Mouse (Mus musculus): ENCODE results near the gene Snd1. TPM values are rescaled to one million over a fixed set of nuclear protein-coding genes. Genes with fewer than 3 reads are reported as not detected.

Snd1 gene
- polyA plus RNA-seq, 1 experiment: 62.1 TPM

GRCm38 (mm10) chr6:28783082-28783647 lies 308.2 kb downstream of the Snd1 start:
- Histone ChIP-seq H3K4me3 (ENCODE audit: insufficient read depth, low read length) (no peak overlapping the region), H3K27ac (ENCODE audit: insufficient read depth, low read length) (no peak overlapping the region), H3K4me1 (ENCODE audit: control insufficient read depth, insufficient read depth, low read length) (peaks cover 8% of the 10 kb centered on the region)
- TF ChIP-seq POLR2A (IDR thresholded peaks at IDR 0.05; ENCODE audit: extremely low read depth, insufficient read depth, low read length) (no peak), CTCF (IDR thresholded peaks at IDR 0.05; ENCODE audit: extremely low read depth, insufficient read depth, low read length) (no peak)

- H3K4me1 ChIP-seq (ENCODE audit: control insufficient read depth, insufficient read depth, low read length): peaks cover 8% of the 10 kb centered on the region
- H3K4me3 ChIP-seq (ENCODE audit: insufficient read depth, low read length): no peak overlapping the region
- TF ChIP-seq CTCF (IDR thresholded peaks at IDR 0.05; ENCODE audit: extremely low read depth, insufficient read depth, low read length): no peak
- TF ChIP-seq POLR2A (IDR thresholded peaks at IDR 0.05; ENCODE audit: extremely low read depth, insufficient read depth, low read length): no peak
- H3K27ac ChIP-seq (ENCODE audit: insufficient read depth, low read length): no peak overlapping the region
Measured at GRCm38 (mm10) chr6:28783953-28784352, 309.0 kb downstream of the Snd1 start.

DNA sequence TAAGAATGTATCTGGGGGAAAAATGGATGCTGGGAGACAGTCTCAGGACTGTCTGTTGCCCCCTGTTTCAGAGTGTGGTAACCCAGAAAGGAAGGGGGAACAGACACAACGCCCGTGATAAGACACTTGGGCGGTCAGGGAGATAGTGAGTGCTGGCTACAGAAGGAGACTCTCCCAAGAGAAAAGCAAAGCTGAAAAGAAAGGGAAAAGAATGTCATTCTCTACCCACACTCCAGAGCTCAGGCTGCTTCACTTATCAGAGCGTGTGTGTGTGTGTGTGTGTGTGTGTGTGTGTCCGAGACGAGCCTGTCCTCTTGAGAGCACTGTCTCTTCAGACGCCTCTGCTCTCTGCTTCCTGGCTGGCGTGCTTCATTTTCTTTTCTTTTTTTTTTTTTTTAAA lies 310.8 kb downstream of the Snd1 start:
- Histone ChIP-seq H3K4me3 (ENCODE audit: insufficient read depth, low read length) (no peak overlapping the region), H3K4me1 (ENCODE audit: control insufficient read depth, insufficient read depth, low read length) (peaks cover 12% of the 10 kb centered on the region), H3K27ac (ENCODE audit: insufficient read depth, low read length) (no peak overlapping the region)
- TF ChIP-seq CTCF (IDR thresholded peaks at IDR 0.05; ENCODE audit: extremely low read depth, insufficient read depth, low read length) (no peak), POLR2A (IDR thresholded peaks at IDR 0.05; ENCODE audit: extremely low read depth, insufficient read depth, low read length) (no peak)

GRCm38 (mm10) chr6:28787133-28787532 lies 312.2 kb downstream of the Snd1 start:
- TF ChIP-seq POLR2A (IDR thresholded peaks at IDR 0.05; ENCODE audit: extremely low read depth, insufficient read depth, low read length) (no peak), CTCF (IDR thresholded peaks at IDR 0.05; ENCODE audit: extremely low read depth, insufficient read depth, low read length) (no peak)
- peaks cover 12% of the 10 kb centered on the region for H3K4me1 ChIP-seq (ENCODE audit: control insufficient read depth, insufficient read depth, low read length)
- no peak overlapping the region for H3K27ac ChIP-seq (ENCODE audit: insufficient read depth, low read length)
- no peak overlapping the region for H3K4me3 ChIP-seq (ENCODE audit: insufficient read depth, low read length)

GRCm38 (mm10) chr6:28789685-28790084 lies 314.7 kb downstream of the Snd1 start:
- Histone ChIP-seq H3K4me1 (ENCODE audit: control insufficient read depth, insufficient read depth, low read length) (peaks cover 8% of the 10 kb centered on the region), H3K27ac (ENCODE audit: insufficient read depth, low read length) (no peak overlapping the region), H3K4me3 (ENCODE audit: insufficient read depth, low read length) (no peak overlapping the region)
- no peak for TF ChIP-seq POLR2A (IDR thresholded peaks at IDR 0.05; ENCODE audit: extremely low read depth, insufficient read depth, low read length)
- TF ChIP-seq CTCF (IDR thresholded peaks at IDR 0.05; ENCODE audit: extremely low read depth, insufficient read depth, low read length): no peak

DNA sequence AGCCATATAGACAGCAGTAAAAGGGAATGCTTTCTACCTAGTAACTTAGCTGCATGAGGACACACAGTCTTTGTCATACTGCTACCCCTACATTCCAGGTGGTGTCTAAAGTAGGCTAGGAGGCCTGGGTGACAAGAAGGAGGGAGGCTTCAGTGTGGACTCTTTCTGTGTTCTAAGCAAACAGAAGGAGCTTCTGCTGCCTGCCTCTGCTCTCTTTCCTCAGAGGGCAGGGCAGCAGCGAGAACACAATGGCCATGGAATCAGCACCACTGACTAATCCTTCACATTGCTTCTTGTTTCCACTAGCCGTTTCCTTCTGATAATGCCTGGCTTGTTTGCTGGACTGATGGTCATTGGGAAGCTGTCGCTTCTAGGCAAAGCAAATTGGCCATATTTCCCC lies 316.2 kb downstream of the Snd1 start:
- Histone ChIP-seq H3K4me1 (ENCODE audit: control insufficient read depth, insufficient read depth, low read length) (peaks cover 8% of the 10 kb centered on the region), H3K4me3 (ENCODE audit: insufficient read depth, low read length) (no peak overlapping the region), H3K27ac (ENCODE audit: insufficient read depth, low read length) (no peak overlapping the region)
- TF ChIP-seq POLR2A (IDR thresholded peaks at IDR 0.05; ENCODE audit: extremely low read depth, insufficient read depth, low read length) (no peak), CTCF (IDR thresholded peaks at IDR 0.05; ENCODE audit: extremely low read depth, insufficient read depth, low read length) (no peak)

DNA sequence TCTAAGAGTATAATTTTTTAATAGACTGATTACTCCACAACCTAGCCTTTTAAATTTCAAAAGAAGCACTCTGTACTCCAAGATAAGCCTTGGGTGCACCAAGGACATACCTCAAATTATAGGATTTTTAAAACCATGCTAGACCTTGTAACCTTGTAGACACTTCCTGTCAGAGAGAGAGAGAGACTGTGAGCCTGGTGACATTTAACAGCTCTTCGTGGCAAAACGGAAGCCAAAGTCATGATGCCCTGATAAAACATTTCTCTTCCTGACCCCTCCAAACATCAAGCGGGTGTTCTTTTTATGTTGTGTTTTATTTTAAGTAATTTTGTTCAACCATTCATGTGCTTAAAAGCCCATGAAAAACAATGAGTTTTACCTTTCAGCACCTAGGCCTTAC lies 316.9 kb downstream of the Snd1 start:
- H3K4me1 ChIP-seq (ENCODE audit: control insufficient read depth, insufficient read depth, low read length): peaks cover 8% of the 10 kb centered on the region
- no peak overlapping the region for H3K4me3 ChIP-seq (ENCODE audit: insufficient read depth, low read length)
- TF ChIP-seq POLR2A (IDR thresholded peaks at IDR 0.05; ENCODE audit: extremely low read depth, insufficient read depth, low read length) (no peak), CTCF (IDR thresholded peaks at IDR 0.05; ENCODE audit: extremely low read depth, insufficient read depth, low read length) (no peak)
- H3K27ac ChIP-seq (ENCODE audit: insufficient read depth, low read length): no peak overlapping the region

DNA sequence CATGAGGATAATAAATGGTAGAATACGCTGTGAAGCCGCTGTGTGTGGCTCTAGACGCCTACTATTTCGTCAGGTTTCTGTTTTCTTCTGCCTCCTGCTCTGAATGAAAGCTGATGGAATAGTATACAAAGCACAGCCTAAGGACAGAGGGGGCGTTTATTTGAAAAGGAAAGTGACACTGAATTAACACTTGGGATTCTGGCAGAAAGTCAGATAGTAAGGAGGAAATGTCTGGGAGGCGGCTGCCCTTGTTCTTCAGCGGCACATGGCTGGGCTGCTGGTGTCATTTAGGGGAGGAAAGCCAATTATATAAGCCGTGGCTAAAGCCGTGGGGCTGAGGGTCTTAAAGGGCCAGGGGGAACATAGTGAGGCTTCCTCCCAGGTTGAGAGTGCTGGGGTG lies 320.4 kb downstream of the Snd1 start:
- Histone ChIP-seq H3K4me3 (ENCODE audit: insufficient read depth, low read length) (no peak overlapping the region), H3K4me1 (ENCODE audit: control insufficient read depth, insufficient read depth, low read length) (peaks cover 4% of the 10 kb centered on the region), H3K27ac (ENCODE audit: insufficient read depth, low read length) (no peak overlapping the region)
- TF ChIP-seq POLR2A (IDR thresholded peaks at IDR 0.05; ENCODE audit: extremely low read depth, insufficient read depth, low read length) (no peak), CTCF (IDR thresholded peaks at IDR 0.05; ENCODE audit: extremely low read depth, insufficient read depth, low read length) (no peak)

DNA sequence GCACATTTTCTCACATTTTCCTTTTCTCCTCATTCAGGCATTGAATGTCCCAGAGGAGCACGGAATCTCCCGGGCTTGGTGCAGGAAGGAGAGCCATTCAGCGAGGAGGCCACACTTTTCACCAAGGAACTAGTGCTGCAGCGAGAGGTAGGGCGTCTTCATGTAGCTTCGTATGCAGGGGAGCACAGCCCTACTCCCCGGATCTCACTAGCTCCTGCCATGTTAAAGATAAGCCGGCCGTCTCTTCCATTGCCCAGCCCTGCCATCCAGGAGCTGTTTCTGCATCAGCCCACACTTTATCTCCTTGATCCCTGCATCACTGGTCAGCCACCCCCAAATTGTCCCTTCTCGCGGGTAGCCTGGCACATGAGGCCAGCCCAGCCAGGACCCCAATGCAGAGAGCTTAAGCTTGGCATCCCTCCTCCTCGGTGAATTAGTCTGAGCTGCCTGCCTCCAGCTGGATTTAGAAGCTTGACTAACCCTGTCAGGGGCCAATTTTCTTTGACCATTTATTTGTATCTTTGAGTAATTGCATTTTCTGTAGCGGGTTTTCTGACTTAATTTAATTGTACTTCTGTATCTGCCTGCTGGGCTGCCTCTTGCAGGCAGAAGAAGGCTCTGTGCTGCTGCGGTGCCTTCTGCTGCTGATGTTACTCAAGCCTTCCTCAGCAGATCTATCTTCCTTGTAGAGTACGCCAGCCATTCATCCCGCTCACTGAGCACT lies 321.0 kb downstream of the Snd1 start:
- Histone ChIP-seq H3K27ac (ENCODE audit: insufficient read depth, low read length) (no peak overlapping the region), H3K4me1 (ENCODE audit: control insufficient read depth, insufficient read depth, low read length) (peaks cover 2% of the 10 kb centered on the region), H3K4me3 (ENCODE audit: insufficient read depth, low read length) (no peak overlapping the region)
- TF ChIP-seq POLR2A (IDR thresholded peaks at IDR 0.05; ENCODE audit: extremely low read depth, insufficient read depth, low read length): no peak
- TF ChIP-seq CTCF (IDR thresholded peaks at IDR 0.05; ENCODE audit: extremely low read depth, insufficient read depth, low read length): no peak

GRCm38 (mm10) chr6:28799818-28800217 lies 324.9 kb downstream of the Snd1 start:
- TF ChIP-seq POLR2A (IDR thresholded peaks at IDR 0.05; ENCODE audit: extremely low read depth, insufficient read depth, low read length) (no peak), CTCF (IDR thresholded peaks at IDR 0.05; ENCODE audit: extremely low read depth, insufficient read depth, low read length) (no peak)
- H3K27ac ChIP-seq (ENCODE audit: insufficient read depth, low read length): no peak overlapping the region

More at GRCm38 (mm10) chr6:28799818-28800217, 324.9 kb downstream of the Snd1 start:
- peaks cover 5% of the 10 kb centered on the region for H3K4me1 ChIP-seq (ENCODE audit: control insufficient read depth, insufficient read depth, low read length)
- no peak overlapping the region for H3K4me3 ChIP-seq (ENCODE audit: insufficient read depth, low read length)
